Mouse (Mus musculus) c-Kit-negative CD71-positive TER-119-positive erythroid progenitor cells, embryonic 14.5 days (primary cell): ENCODE data around the gene Gm49380.

Experiments
- DNase-seq: peaks from one replicate; pipeline ENCODE4 v3.0.0-alpha.2; 2013; ENCODE audit warnings: low read depth, low spot score

Gm49380 gene

DNA sequence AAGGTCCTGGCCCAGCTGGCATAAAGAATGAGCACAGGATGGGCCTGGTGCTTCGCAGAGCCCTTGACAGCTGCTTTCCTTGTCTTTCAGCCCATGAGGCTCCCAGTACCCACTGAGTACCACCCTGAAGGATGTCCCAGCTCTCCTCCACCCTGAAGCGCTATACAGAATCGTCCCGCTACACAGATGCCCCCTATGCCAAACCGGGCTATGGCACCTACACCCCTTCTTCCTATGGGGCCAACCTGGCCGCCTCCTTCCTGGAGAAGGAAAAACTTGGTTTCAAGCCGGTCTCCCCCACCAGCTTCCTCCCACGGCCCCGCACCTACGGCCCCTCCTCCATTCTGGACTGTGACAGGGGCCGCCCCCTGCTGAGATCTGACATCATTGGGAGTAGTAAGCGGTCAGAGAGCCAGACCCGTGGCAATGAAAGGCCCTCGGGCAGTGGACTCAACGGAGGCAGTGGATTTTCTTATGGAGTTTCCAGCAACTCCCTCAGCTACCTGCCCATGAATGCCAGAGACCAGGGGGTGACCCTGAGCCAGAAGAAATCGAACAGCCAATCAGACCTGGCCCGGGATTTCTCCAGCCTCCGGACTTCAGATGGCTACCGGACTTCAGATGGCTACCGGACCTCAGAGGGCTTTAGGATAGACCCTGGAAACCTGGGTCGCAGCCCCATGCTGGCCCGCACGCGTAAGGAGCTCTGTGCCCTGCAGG, 37.9 kb downstream of the Gm49380 start:
- no peak for DNase-seq

- no peak for DNase-seq
These were observed 38.7 kb downstream of the Gm49380 start for GRCm38 (mm10) chr9:44074395-44075275.

GRCm38 (mm10) chr9:44073115-44073514, 40.2 kb downstream of the Gm49380 start:
- DNase-seq, result no peak

DNA sequence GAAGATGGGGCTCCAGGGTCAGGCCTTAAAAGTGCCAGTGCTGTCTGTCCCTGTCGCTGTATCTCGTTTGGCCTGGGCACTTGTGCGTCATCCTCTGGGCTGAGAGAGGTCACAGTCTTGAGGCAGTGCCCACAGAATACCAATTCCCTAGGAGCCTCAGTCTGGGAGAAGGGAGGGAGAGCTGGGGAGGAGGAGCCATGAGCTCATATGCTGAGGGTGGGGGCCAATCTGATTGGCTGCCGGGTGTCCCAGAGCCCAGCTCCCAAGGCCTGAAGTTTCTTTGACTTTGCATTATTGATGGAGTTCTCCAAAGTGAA, 40.7 kb downstream of the Gm49380 start:
- DNase-seq, result no peak

DNA sequence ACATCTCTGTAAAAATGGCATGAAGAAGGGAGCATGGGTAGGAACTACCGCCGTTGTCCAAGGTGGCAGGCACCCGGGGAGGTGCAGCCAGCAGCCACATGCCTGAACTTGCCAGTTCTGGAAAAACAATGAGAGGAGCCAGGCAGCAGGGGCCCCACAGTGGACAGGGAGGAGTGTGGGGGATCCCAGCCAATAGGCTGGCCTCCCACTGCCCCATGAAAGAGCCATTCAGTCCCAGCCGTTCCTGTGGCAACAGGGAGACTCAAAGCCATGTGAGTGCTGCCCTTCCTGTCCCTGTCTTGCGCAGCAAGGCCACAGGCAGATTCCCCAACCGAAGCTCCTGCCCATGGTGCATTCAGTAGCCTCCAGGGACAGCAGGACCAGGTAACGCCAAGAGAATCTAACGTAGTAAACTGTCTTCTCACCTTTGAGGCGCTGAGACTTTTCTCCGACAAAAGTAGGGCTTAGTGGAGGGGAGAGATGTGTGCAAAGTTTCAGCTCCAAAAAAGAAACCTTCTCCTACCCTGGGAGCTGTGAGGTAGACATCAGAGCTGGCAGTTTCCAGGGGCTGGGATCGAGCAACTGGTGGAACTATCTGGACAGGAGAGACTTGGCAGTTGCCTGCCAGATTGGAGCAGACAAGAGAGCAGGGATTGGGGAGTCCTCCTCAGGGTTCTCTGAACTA, 41.2 kb downstream of the Gm49380 start:
- no peak for DNase-seq

DNA sequence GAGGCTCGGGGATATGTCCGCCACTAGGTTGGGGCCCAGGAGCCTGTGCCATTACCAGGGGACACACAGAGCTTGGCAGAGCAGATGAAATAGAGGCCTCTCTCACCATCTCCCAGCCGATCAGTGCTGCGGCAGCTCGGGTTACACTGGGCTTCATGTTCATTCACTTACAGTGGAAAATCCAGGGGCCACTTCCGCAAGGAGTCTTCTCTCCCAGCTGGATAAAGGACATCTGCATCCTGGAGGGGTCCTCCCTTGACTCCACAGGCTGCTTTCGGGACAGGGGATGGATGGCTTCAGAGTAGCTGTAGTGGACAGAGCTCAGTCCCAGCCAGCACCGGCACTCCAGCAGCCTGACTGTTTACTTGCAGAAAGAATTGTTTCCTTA, 42.5 kb downstream of the Gm49380 start:
- DNase-seq, result no peak

GRCm38 (mm10) chr9:44070113-44070843, 43.0 kb downstream of the Gm49380 start:
- DNase-seq, result no peak

- DNase-seq, result no peak
These were observed 44.0 kb downstream of the Gm49380 start for GRCm38 (mm10) chr9:44069252-44069651.

- no peak for DNase-seq
These were observed 45.4 kb downstream of the Gm49380 start for GRCm38 (mm10) chr9:44067960-44068330.

DNA sequence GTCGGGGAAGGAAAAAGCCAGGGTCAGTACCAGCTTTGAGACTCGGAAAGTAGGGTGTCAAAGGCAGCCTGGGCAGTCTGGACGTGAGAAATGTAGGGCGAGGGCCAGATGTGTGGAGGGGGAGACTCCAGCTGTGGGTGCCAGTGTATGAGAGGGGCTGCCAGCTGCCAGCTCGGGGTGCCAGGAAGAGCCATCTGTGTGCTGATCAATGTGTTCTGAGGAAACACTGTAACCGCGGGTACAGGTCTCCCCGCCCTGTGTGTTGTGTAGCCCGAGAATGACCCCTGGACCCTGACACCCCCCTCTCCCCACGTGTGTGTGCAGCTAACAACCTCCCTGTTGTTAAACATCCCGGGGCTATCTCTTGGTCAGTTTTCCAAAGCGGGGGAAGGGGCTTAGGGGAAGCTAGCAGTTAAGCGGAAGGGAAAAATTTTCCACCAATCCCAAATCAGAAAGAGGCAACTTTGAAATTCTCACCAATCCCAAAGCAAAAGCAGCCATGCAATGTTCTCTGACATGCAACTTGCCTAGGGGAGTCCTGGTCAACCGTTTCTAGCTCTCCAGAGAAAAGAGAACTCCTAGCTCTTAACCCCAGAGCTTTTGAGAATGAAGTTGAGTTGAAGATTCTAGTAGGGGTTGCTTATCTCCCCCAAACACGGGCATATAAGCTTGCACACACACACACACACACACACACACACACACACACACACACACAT, 45.9 kb downstream of the Gm49380 start:
- DNase-seq, result no peak

DNA sequence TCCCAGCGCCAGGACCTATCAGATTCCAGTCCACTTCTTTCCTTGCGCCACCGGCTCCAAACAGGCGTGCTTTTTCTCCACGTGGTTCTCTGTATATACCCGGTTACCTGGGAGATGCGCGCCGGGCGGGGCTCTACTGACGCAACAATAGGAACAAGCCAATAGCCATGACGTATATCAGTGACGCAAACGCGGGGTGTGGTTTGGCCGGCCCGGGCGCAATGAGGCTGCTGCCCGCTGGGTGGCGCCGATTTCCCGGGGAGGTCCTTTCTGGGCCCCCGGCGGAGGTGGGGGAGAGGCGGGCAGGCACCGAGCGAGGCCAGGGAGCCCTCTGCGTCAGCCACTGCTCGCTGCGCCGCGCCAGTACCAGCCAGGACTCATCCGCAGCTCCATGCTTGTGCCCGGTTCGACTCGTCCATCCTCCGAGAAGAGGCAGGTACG, 46.5 kb downstream of the Gm49380 start, which contains the start of gene Usp2:
Gene Usp2, plus strand, starts transcription at position 237 of the 441 bp plus-strand sequence.
- peak; percentile 64 for DNase-seq

GRCm38 (mm10) chr9:44065177-44065576, 48.1 kb downstream of the Gm49380 start:
- DNase-seq, result no peak

DNA sequence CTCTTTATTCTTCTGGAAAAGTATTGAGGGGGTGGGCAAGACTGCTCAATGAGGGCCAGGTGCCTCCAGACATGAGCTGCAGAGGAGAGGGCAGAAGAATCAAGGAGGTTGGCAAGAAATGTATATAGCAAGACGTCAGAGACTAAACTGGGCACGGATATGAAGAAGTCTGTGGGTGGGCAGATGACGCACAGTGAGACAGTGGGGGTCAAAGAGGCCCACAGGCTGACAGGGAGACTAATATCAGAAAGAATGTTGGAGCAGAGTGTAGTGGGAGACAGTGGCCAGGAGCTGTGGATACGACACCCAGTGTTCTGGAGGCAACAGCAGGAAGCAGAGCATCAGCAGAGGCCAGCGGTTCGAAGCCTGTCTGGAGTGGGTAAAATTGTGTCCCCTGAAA, 54.7 kb downstream of the Gm49380 start:
- no peak for DNase-seq

GRCm38 (mm10) chr9:44053936-44054335, 59.4 kb downstream of the Gm49380 start:
- no peak for DNase-seq

- DNase-seq, result no peak
These were observed 60.4 kb downstream of the Gm49380 start for GRCm38 (mm10) chr9:44052855-44053254.

DNA sequence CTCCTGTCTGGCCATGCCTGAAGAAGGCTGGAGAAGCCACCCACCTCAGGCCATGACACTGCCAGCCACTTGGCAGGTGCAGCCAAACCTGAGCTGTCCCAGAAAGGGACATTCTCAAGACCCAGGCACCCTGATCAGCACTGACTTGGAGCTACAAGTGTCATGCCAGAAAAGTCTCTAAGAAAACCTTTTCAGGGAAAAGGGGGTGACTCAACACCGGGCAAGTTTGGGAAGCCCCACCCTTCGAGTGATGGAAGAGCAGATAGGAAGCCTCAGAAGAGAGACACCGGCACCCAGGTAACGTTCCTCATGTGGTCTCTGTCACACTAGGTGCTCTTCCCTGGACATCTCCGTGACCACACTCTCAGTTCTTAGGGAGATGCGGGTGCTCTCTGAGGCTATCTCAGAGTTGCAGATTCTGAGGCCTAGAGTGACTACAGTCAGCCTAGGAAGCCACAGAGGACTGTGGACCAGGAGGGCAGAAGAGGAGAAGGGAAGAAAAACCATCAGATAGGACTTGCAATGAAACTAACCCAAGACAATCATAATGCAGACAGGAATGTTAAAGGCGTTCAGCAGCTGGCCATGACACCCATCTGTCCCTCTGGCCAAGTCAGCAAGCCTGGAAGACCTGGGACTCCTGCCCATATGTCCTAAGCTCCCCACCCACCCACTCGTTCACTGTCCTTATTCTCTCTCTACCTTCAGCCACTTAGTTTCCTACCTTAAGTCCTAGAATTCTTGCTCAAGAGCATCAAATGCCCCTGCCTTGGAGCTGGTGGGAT, 63.7 kb downstream of the Gm49380 start:
- no peak for DNase-seq

DNA sequence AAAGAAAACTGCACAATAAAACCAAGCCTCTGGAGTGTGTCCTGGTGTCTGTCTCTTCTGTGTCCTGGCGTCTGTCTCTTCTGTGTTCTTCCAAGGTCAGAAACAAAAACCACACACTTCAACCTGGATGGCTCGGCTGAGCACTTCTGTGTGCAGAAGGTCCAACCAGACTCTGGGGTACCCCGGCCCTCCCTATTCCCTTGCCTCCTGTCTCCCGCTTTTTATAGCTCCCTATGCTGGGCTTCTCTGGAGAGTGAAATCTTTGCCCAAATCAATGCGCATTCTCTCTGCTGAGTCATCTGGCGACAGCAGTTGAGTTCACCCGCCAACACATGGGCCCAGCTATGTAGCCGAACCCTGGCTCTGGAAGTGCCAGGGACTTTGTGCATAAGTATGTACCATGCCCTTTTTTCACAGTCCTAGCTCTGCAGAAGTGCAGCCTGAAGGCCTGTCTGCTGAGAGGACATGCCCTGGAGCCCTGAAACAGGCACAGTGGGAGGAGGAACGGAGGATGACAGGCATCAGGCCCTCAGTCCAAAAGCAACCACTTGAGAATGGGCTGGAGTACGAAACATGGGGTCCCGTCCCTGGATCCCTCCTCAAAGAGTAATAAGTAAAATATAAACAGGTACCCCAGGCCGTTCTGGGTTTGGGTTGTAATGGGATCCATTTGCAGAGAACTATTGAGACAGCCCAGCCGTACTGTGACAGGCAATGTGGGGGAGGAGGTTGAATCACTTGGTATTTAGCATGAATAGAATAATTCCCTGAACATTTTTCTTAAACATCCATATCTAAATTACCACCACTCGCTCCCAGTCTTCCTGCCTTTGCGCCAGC, 64.5 kb downstream of the Gm49380 start:
- DNase-seq, result no peak

- DNase-seq, result no peak
These were observed 65.5 kb downstream of the Gm49380 start for GRCm38 (mm10) chr9:44047571-44048490.
